Mouse (Mus musculus) limb, embryonic 15.5 days (tissue): ENCODE measurements around the gene Pip5k1c. TPM values are rescaled to one million over a fixed set of nuclear protein-coding genes. Genes with fewer than 3 reads are reported as not detected.

ENCODE experiments used
- ATAC-seq: fragments of 200-750 bp; cut with Nextera tagmentation; 2 replicates; pipeline ENCODE4 v1.8.0; 2017; ENCODE audit warnings: low read depth, moderate TSS enrichment; ENCODE audit not compliant: insufficient number of reproducible peaks, low FRiP score, low TSS enrichment
- H3K27ac ChIP-seq: fragments of 300-500 bp; sonication (generic); 2 replicates; pipeline ENCODE4 v1.5.1; 2015; ENCODE audit warnings: moderate library complexity, mild to moderate bottlenecking, inconsistent platforms
- H3K27me3 ChIP-seq: fragments of 300-500 bp; sonication (generic); 2 replicates; pipeline ENCODE4 v1.6.1; 2015; ENCODE audit warnings: inconsistent platforms
- H3K36me3 ChIP-seq: fragments of 300-500 bp; sonication (generic); 2 replicates; pipeline ENCODE4 v1.6.1; 2015; ENCODE audit warnings: inconsistent platforms
- H3K4me1 ChIP-seq: fragments of 300-500 bp; sonication (generic); 2 replicates; pipeline ENCODE4 v1.6.1; 2015; ENCODE audit warnings: inconsistent platforms
- H3K4me2 ChIP-seq: fragments of 300-500 bp; sonication (generic); 2 replicates; pipeline ENCODE4 v1.6.1; 2015; ENCODE audit warnings: mild to moderate bottlenecking, inconsistent platforms
- H3K4me3 ChIP-seq: fragments of 300-500 bp; sonication (generic); 2 replicates; pipeline ENCODE4 v1.5.1; 2015; ENCODE audit warnings: mild to moderate bottlenecking, inconsistent platforms
- H3K9ac ChIP-seq: fragments of 300-500 bp; sonication (generic); 2 replicates; pipeline ENCODE4 v1.6.1; 2015; ENCODE audit warnings: inconsistent platforms
- H3K9me3 ChIP-seq: fragments of 300-500 bp; sonication (generic); 2 replicates; pipeline ENCODE4 v1.6.1; 2016; ENCODE audit warnings: inconsistent platforms
- WGBS: fragments of 180-500 bp; shearing (Covaris S2); methylation state at CpG from one replicate; pipeline ENCODE4 v1.1.7; 2015; 5-methylcytosine and 5-hydroxymethylcytosine counted together
- polyA plus RNA-seq: library from polyadenylated mRNA; unstranded; fragments of >200 nt; fragmentation: Nextera tagmentation; extraction: Ambion mirVana; gene quantifications from 2 replicates; pipeline ENCODE4 v1.2.1, GENCODE M21; 2015

The Pip5k1c gene
- polyA plus RNA-seq, 1 experiment from 2014 or later = 48.1 TPM

- no peaks in the 10 kb centered on the region for H3K9me3 ChIP-seq
- H3K4me2 ChIP-seq = peak within 1 kb of the TSS; percentile 29; the same call in 1 of the 2 replicates
- 14% methylated on average over 10 of the region's 10 CpGs for WGBS
- peaks cover 46% of the 10 kb centered on the region for H3K4me1 ChIP-seq
- peak within 1 kb of the TSS; percentile 91 for H3K27ac ChIP-seq
- no peak for ATAC-seq
- peaks cover 46% of the 10 kb centered on the region for H3K36me3 ChIP-seq
- H3K9ac ChIP-seq = no peak within 1 kb of the TSS
- 0 out of 2 replicates have a peak within 1 kb of the TSS, but pooled peaks have one; percentile 7 for H3K4me3 ChIP-seq
- H3K27me3 ChIP-seq = peaks cover 11% of the 10 kb centered on the region
Observed at GRCm38 (mm10) chr10:81328386-81328785, 35.6 kb downstream of the Pip5k1c start, which contains the start of gene Tbxa2r. Tbxa2r (plus strand) TSS chr10:81328731.

- H3K36me3 ChIP-seq = peaks cover 36% of the 10 kb centered on the region
- no peaks in the 10 kb centered on the region for H3K9me3 ChIP-seq
- peak overlapping the region; percentile 91 for H3K27ac ChIP-seq
- peak overlapping the region; percentile 5; the same call in 1 of the 2 replicates for H3K4me3 ChIP-seq
- peak overlapping the region; percentile 29 for H3K4me2 ChIP-seq
- peaks cover 48% of the 10 kb centered on the region for H3K4me1 ChIP-seq
- peaks cover 14% of the 10 kb centered on the region for H3K27me3 ChIP-seq
- peak; percentile 63 for ATAC-seq
- WGBS = 45% methylated on average over 10 of the region's 10 CpGs
- H3K9ac ChIP-seq = 0 out of 2 replicates have a peak overlapping the region, but pooled peaks have one; percentile 7
Observed at GRCm38 (mm10) chr10:81329194-81329975, 36.6 kb downstream of the Pip5k1c start.

GRCm38 (mm10) chr10:81330007-81330406, 37.2 kb downstream of the Pip5k1c start:
- Histone ChIP-seq H3K36me3 (peaks cover 30% of the 10 kb centered on the region), H3K4me3 (peak overlapping the region; percentile 5; the same call in 1 of the 2 replicates), H3K4me2 (peak overlapping the region; percentile 27), H3K9me3 (no peaks in the 10 kb centered on the region), H3K27ac (peak overlapping the region; percentile 91), H3K27me3 (peaks cover 20% of the 10 kb centered on the region), H3K9ac (0 out of 2 replicates have a peak overlapping the region, but pooled peaks have one; percentile 7), H3K4me1 (peaks cover 54% of the 10 kb centered on the region)
- 43% methylated on average over 4 of the region's 4 CpGs for WGBS
- no peak for ATAC-seq

- Histone ChIP-seq H3K27me3 (peaks cover 21% of the 10 kb centered on the region), H3K27ac (no peak overlapping the region)
Observed at GRCm38 (mm10) chr10:81332277-81332676, 39.5 kb downstream of the Pip5k1c start.

GRCm38 (mm10) chr10:81334324-81334723, 41.6 kb downstream of the Pip5k1c start:
- H3K36me3 ChIP-seq = no peaks in the 10 kb centered on the region
- ATAC-seq = no peak
- no peaks in the 10 kb centered on the region for H3K9me3 ChIP-seq
- no peak overlapping the region for H3K4me2 ChIP-seq
- H3K4me1 ChIP-seq = peaks cover 54% of the 10 kb centered on the region
- no peak overlapping the region for H3K9ac ChIP-seq
- 76% methylated on average over 11 of the region's 11 CpGs for WGBS
- peaks cover 31% of the 10 kb centered on the region for H3K27me3 ChIP-seq
- H3K27ac ChIP-seq = peak overlapping the region; percentile 92; the same call in 1 of the 2 replicates
- H3K4me3 ChIP-seq = no peak overlapping the region

More at GRCm38 (mm10) chr10:81332277-81332676, 39.5 kb downstream of the Pip5k1c start:
- H3K4me3 ChIP-seq = no peak overlapping the region
- no peaks in the 10 kb centered on the region for H3K9me3 ChIP-seq
- H3K9ac ChIP-seq = no peak overlapping the region
- no peak for ATAC-seq
- no peak overlapping the region for H3K4me2 ChIP-seq
- 22% methylated on average over 29 of the region's 29 CpGs for WGBS
- peaks cover 7% of the 10 kb centered on the region; the same call in 1 of the 2 replicates for H3K36me3 ChIP-seq
- H3K4me1 ChIP-seq = peaks cover 69% of the 10 kb centered on the region

GRCm38 (mm10) chr10:81335393-81336340, 42.9 kb downstream of the Pip5k1c start:
- Histone ChIP-seq H3K4me3 (no peak overlapping the region), H3K36me3 (no peaks in the 10 kb centered on the region), H3K27ac (peak overlapping the region; percentile 92), H3K9me3 (no peaks in the 10 kb centered on the region), H3K9ac (0 out of 2 replicates have a peak overlapping the region, but pooled peaks have one; percentile 11), H3K27me3 (peaks cover 35% of the 10 kb centered on the region), H3K4me2 (0 out of 2 replicates have a peak overlapping the region, but pooled peaks have one; percentile 23), H3K4me1 (peaks cover 40% of the 10 kb centered on the region)
- peak; percentile 74 for ATAC-seq
- WGBS = 29% methylated on average over 19 of the region's 19 CpGs

GRCm38 (mm10) chr10:81336558-81336957, 43.8 kb downstream of the Pip5k1c start:
- no peak overlapping the region for H3K4me2 ChIP-seq
- no peak overlapping the region for H3K9ac ChIP-seq
- peaks cover 43% of the 10 kb centered on the region for H3K27me3 ChIP-seq
- H3K4me1 ChIP-seq = peaks cover 41% of the 10 kb centered on the region
- H3K36me3 ChIP-seq = no peaks in the 10 kb centered on the region
- ATAC-seq = no peak
- 85% methylated on average over 4 of the region's 4 CpGs for WGBS
- H3K9me3 ChIP-seq = no peaks in the 10 kb centered on the region
- no peak overlapping the region for H3K4me3 ChIP-seq
- H3K27ac ChIP-seq = peak overlapping the region; percentile 92

GRCm38 (mm10) chr10:81340551-81341332, 48.0 kb downstream of the Pip5k1c start:
- Histone ChIP-seq H3K27me3 (peaks cover 63% of the 10 kb centered on the region), H3K27ac (no peak overlapping the region), H3K4me2 (no peak overlapping the region), H3K9ac (no peak overlapping the region), H3K4me3 (no peak overlapping the region), H3K4me1 (peaks cover 23% of the 10 kb centered on the region), H3K36me3 (peaks cover 4% of the 10 kb centered on the region; the same call in 1 of the 2 replicates), H3K9me3 (no peaks in the 10 kb centered on the region)
- 38% methylated on average over 17 of the region's 17 CpGs for WGBS
- ATAC-seq = no peak

GRCm38 (mm10) chr10:81341333-81341949, 48.7 kb downstream of the Pip5k1c start:
- WGBS = 34% methylated on average over 16 of the region's 16 CpGs
- Histone ChIP-seq H3K4me2 (no peak overlapping the region), H3K36me3 (peaks cover 4% of the 10 kb centered on the region; the same call in 1 of the 2 replicates), H3K27me3 (peaks cover 64% of the 10 kb centered on the region), H3K9ac (no peak overlapping the region), H3K4me1 (peaks cover 18% of the 10 kb centered on the region), H3K4me3 (no peak overlapping the region), H3K27ac (no peak overlapping the region), H3K9me3 (no peaks in the 10 kb centered on the region)
- ATAC-seq = no peak

- no peak for ATAC-seq
Observed at GRCm38 (mm10) chr10:81342686-81343505, 50.1 kb downstream of the Pip5k1c start, which contains the start of gene Gipc3. Gipc3 (minus strand) TSS chr10:81343266.

More at GRCm38 (mm10) chr10:81342686-81343505, 50.1 kb downstream of the Pip5k1c start, which contains the start of gene Gipc3:
- Histone ChIP-seq H3K27ac (no peak within 1 kb of the TSS), H3K9me3 (no peaks in the 10 kb centered on the region), H3K4me2 (peak within 1 kb of the TSS; percentile 82), H3K9ac (peak within 1 kb of the TSS; percentile 55), H3K36me3 (peaks cover 11% of the 10 kb centered on the region), H3K4me3 (peak within 1 kb of the TSS; percentile 41), H3K27me3 (peaks cover 57% of the 10 kb centered on the region), H3K4me1 (peaks cover 27% of the 10 kb centered on the region)
- 5% methylated on average over 57 of the region's 67 CpGs for WGBS
